Mouse (Mus musculus): ENCODE measurements at regions not wholly inside any gene's neighbourhood (a gene's known extent, or its start where the extent isn't known, plus 50 kb on each side); places are given as distances from the start of the nearest gene placed in this dataset.

- ATAC-seq (replicated peaks; ENCODE audit: low FRiP score) = no peak
Measured at GRCm38 (mm10) chr16:57863206-57863860, 108.8 kb upstream of the Col8a1 start.

DNA sequence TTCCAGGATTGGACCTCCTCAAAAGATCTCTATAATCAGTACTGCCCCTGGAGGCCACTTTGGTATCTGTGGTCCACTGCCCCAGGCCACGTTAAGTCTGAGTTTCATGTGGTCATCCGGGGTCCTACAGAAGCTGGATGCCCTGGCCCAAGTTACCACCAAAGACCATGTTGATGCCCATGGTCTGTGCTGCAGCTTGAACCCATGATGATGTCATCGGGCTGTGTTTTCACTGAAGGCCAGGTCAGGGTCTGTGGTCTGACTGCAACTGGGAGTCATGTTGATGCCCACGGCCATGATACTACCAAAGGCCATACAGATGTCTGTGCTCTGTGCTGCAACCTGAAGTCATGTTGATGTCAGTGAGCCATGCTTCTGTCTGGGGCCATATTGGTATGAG lies 122.3 kb upstream of the Col8a1 start:
- DNase-seq (ENCODE audit: low spot score) (no peak), ATAC-seq (replicated peaks; ENCODE audit: low FRiP score) (no peak)
- no peaks in the 10 kb centered on the region for H3K27me3 ChIP-seq (replicated peaks; ENCODE audit: control insufficient read depth, insufficient read depth, low read length)
- WGBS = 90% methylated on average over 4 of the region's 4 CpGs
- no peak overlapping the region for H3K9ac ChIP-seq (ENCODE audit: low read depth, low read length)
- H3K36me3 ChIP-seq (ENCODE audit: control insufficient read depth, insufficient read depth, low read length) = no peaks in the 10 kb centered on the region
- H3K4me3 ChIP-seq (ENCODE audit: low read depth, low read length) = no peak overlapping the region
- H3K9me3 ChIP-seq (ENCODE audit: control insufficient read depth, low read length) = no peaks in the 10 kb centered on the region
- no peak overlapping the region for H3K27ac ChIP-seq (ENCODE audit: low read depth, low read length)
- no peak overlapping the region for H3K4me2 ChIP-seq
- no peaks in the 10 kb centered on the region for H3K4me1 ChIP-seq (replicated peaks; ENCODE audit: control insufficient read depth, insufficient read depth, low read length)

More at GRCm38 (mm10) chr16:57863206-57863860, 108.8 kb upstream of the Col8a1 start:
- H3K27me3 ChIP-seq (replicated peaks; ENCODE audit: control insufficient read depth, insufficient read depth, low read length) = no peaks in the 10 kb centered on the region
- H3K36me3 ChIP-seq (ENCODE audit: control insufficient read depth, insufficient read depth, low read length) = no peaks in the 10 kb centered on the region
- no peak overlapping the region for H3K4me2 ChIP-seq
- no peak overlapping the region for H3K4me3 ChIP-seq (ENCODE audit: low read depth, low read length)
- WGBS = 79% methylated on average over 9 of the region's 9 CpGs
- H3K9ac ChIP-seq (ENCODE audit: low read depth, low read length) = no peak overlapping the region
- H3K4me1 ChIP-seq (replicated peaks; ENCODE audit: control insufficient read depth, insufficient read depth, low read length) = peaks cover 6% of the 10 kb centered on the region
- no peaks in the 10 kb centered on the region for H3K9me3 ChIP-seq (ENCODE audit: control insufficient read depth, low read length)
- DNase-seq (ENCODE audit: low spot score) = no peak
- H3K27ac ChIP-seq (ENCODE audit: low read depth, low read length) = no peak overlapping the region

GRCm38 (mm10) chr16:57881575-57882094 lies 127.1 kb upstream of the Col8a1 start:
- H3K4me1 ChIP-seq (replicated peaks; ENCODE audit: control insufficient read depth, insufficient read depth, low read length) = no peaks in the 10 kb centered on the region
- no peak overlapping the region for H3K27ac ChIP-seq (ENCODE audit: low read depth, low read length)
- no peak overlapping the region for H3K4me3 ChIP-seq (ENCODE audit: low read depth, low read length)
- no peaks in the 10 kb centered on the region for H3K36me3 ChIP-seq (ENCODE audit: control insufficient read depth, insufficient read depth, low read length)
- 70% methylated on average over 8 of the region's 8 CpGs for WGBS
- no peaks in the 10 kb centered on the region for H3K27me3 ChIP-seq (replicated peaks; ENCODE audit: control insufficient read depth, insufficient read depth, low read length)
- no peaks in the 10 kb centered on the region for H3K9me3 ChIP-seq (ENCODE audit: control insufficient read depth, low read length)
- no peak overlapping the region for H3K4me2 ChIP-seq
- no peak for ATAC-seq (replicated peaks; ENCODE audit: low FRiP score)
- DNase-seq (ENCODE audit: low spot score) = no peak
- no peak overlapping the region for H3K9ac ChIP-seq (ENCODE audit: low read depth, low read length)

GRCm38 (mm10) chr16:57888138-57888537 lies 133.6 kb upstream of the Col8a1 start:
- H3K27ac ChIP-seq (ENCODE audit: low read depth, low read length) = no peak overlapping the region
- H3K9me3 ChIP-seq (ENCODE audit: control insufficient read depth, low read length) = no peaks in the 10 kb centered on the region
- H3K4me1 ChIP-seq (replicated peaks; ENCODE audit: control insufficient read depth, insufficient read depth, low read length) = no peaks in the 10 kb centered on the region
- H3K36me3 ChIP-seq (ENCODE audit: control insufficient read depth, insufficient read depth, low read length) = no peaks in the 10 kb centered on the region
- no peak for ATAC-seq (replicated peaks; ENCODE audit: low FRiP score)
- H3K27me3 ChIP-seq (replicated peaks; ENCODE audit: control insufficient read depth, insufficient read depth, low read length) = no peaks in the 10 kb centered on the region
- H3K4me3 ChIP-seq (ENCODE audit: low read depth, low read length) = no peak overlapping the region
- WGBS = 78% methylated on average over 2 of the region's 2 CpGs
- H3K9ac ChIP-seq (ENCODE audit: low read depth, low read length) = no peak overlapping the region
- DNase-seq (ENCODE audit: low spot score) = no peak
- no peak overlapping the region for H3K4me2 ChIP-seq

DNA sequence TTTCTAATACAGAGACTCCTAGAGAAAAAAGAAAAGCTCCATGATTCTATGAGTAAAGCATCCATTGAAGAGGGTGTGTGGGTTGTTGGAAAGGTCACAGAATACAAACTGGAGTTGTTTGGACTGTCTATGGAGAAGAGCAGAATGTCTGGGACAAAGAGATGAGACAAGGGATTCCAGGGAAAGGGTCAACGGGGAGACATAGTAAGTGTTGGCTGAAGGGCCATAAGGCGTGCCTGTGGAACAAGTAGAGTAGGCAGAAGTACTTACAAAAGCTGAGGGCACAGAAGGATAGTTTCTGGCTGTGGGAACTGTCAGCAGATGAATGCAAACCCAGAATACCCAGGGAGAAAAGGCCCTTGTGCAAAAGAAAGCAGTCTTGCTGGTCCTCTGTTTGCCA lies 134.0 kb upstream of the Col8a1 start:
- H3K4me1 ChIP-seq (replicated peaks; ENCODE audit: control insufficient read depth, insufficient read depth, low read length) = no peaks in the 10 kb centered on the region
- H3K9ac ChIP-seq (ENCODE audit: low read depth, low read length) = no peak overlapping the region
- H3K4me3 ChIP-seq (ENCODE audit: low read depth, low read length) = no peak overlapping the region
- 79% methylated on average over 2 of the region's 2 CpGs for WGBS
- DNase-seq (ENCODE audit: low spot score) = no peak
- H3K9me3 ChIP-seq (ENCODE audit: control insufficient read depth, low read length) = no peaks in the 10 kb centered on the region
- no peak overlapping the region for H3K4me2 ChIP-seq
- H3K27ac ChIP-seq (ENCODE audit: low read depth, low read length) = no peak overlapping the region
- ATAC-seq (replicated peaks; ENCODE audit: low FRiP score) = no peak
- no peaks in the 10 kb centered on the region for H3K36me3 ChIP-seq (ENCODE audit: control insufficient read depth, insufficient read depth, low read length)
- H3K27me3 ChIP-seq (replicated peaks; ENCODE audit: control insufficient read depth, insufficient read depth, low read length) = no peaks in the 10 kb centered on the region

DNA sequence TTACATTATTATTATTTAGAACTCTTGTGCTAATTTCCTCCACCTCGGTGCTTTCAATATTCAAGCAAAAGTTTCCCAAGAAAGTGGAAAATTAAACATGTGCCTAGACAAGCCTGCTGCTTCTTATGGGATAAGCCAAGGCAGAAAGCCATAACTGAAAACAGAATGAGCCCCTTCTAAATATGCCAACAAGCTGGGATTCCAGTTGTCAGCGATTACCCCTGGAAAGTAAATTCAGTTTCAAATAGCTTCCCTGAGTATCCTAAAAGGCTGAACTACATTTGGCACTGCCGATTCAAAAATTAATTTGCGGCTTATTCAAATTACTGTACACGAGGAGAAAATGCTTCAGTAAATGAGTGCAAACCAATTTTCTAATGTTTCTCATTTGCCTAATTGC lies 135.6 kb upstream of the Col8a1 start:
- no peaks in the 10 kb centered on the region for H3K27me3 ChIP-seq (replicated peaks; ENCODE audit: control insufficient read depth, insufficient read depth, low read length)
- H3K9me3 ChIP-seq (ENCODE audit: control insufficient read depth, low read length) = no peaks in the 10 kb centered on the region
- H3K36me3 ChIP-seq (ENCODE audit: control insufficient read depth, insufficient read depth, low read length) = no peaks in the 10 kb centered on the region
- no peak overlapping the region for H3K9ac ChIP-seq (ENCODE audit: low read depth, low read length)
- ATAC-seq (replicated peaks; ENCODE audit: low FRiP score) (no peak), DNase-seq (ENCODE audit: low spot score) (no peak)
- no peak overlapping the region for H3K4me2 ChIP-seq
- H3K4me1 ChIP-seq (replicated peaks; ENCODE audit: control insufficient read depth, insufficient read depth, low read length) = no peaks in the 10 kb centered on the region
- no peak overlapping the region for H3K27ac ChIP-seq (ENCODE audit: low read depth, low read length)
- no peak overlapping the region for H3K4me3 ChIP-seq (ENCODE audit: low read depth, low read length)
- 81% methylated on average over 5 of the region's 5 CpGs for WGBS

GRCm38 (mm10) chr16:57893111-57893510 lies 138.6 kb upstream of the Col8a1 start:
- Histone ChIP-seq H3K36me3 (ENCODE audit: control insufficient read depth, insufficient read depth, low read length) (no peaks in the 10 kb centered on the region), H3K27me3 (replicated peaks; ENCODE audit: control insufficient read depth, insufficient read depth, low read length) (no peaks in the 10 kb centered on the region), H3K4me2 (no peak overlapping the region), H3K4me1 (replicated peaks; ENCODE audit: control insufficient read depth, insufficient read depth, low read length) (no peaks in the 10 kb centered on the region), H3K9me3 (ENCODE audit: control insufficient read depth, low read length) (no peaks in the 10 kb centered on the region), H3K4me3 (ENCODE audit: low read depth, low read length) (no peak overlapping the region), H3K9ac (ENCODE audit: low read depth, low read length) (no peak overlapping the region), H3K27ac (ENCODE audit: low read depth, low read length) (no peak overlapping the region)
- 65% methylated on average over 2 of the region's 2 CpGs for WGBS
- DNase-seq (ENCODE audit: low spot score) = no peak
- ATAC-seq (replicated peaks; ENCODE audit: low FRiP score) = no peak

DNA sequence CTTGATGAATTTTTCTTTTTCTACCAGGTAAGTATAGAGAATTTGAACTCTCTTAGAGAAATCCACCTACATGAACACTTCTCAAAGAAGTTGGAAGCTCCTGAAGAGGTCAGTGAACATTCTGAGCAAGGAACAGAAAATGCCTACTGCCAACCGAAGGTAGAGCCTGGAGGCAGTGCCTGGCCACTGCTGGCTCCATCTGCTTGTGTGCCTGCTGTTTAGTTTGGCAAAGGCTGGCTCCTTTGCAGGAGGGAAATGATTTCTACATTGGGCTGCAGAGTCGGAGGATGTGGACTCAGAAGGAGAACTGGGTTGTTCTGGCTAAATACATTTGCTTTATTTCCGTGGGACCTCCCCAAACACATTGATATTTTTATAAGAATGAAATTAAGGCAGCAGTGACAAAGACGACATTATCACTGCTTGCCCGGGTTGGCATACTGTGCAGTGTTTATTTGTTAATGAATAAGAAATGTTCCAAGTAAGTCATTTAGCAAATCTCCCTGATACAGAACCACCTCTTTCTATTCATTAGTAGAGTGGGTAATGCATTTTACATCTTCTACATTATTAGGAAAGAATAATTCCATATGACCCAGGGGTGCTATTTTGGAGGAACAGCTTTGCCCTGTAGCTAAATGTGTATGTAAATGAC lies 139.3 kb upstream of the Col8a1 start:
- Histone ChIP-seq H3K36me3 (ENCODE audit: control insufficient read depth, insufficient read depth, low read length) (no peaks in the 10 kb centered on the region), H3K9me3 (ENCODE audit: control insufficient read depth, low read length) (no peaks in the 10 kb centered on the region), H3K9ac (ENCODE audit: low read depth, low read length) (no peak overlapping the region), H3K4me1 (replicated peaks; ENCODE audit: control insufficient read depth, insufficient read depth, low read length) (no peaks in the 10 kb centered on the region), H3K4me3 (ENCODE audit: low read depth, low read length) (no peak overlapping the region), H3K27me3 (replicated peaks; ENCODE audit: control insufficient read depth, insufficient read depth, low read length) (no peaks in the 10 kb centered on the region), H3K4me2 (no peak overlapping the region), H3K27ac (ENCODE audit: low read depth, low read length) (no peak overlapping the region)
- no peak for DNase-seq (ENCODE audit: low spot score)
- ATAC-seq (replicated peaks; ENCODE audit: low FRiP score) = no peak
- 79% methylated on average over 5 of the region's 5 CpGs for WGBS

- Histone ChIP-seq H3K4me3 (ENCODE audit: low read depth, low read length) (no peak overlapping the region), H3K36me3 (ENCODE audit: control insufficient read depth, insufficient read depth, low read length) (no peaks in the 10 kb centered on the region), H3K4me2 (no peak overlapping the region), H3K4me1 (replicated peaks; ENCODE audit: control insufficient read depth, insufficient read depth, low read length) (no peaks in the 10 kb centered on the region), H3K9me3 (ENCODE audit: control insufficient read depth, low read length) (no peaks in the 10 kb centered on the region), H3K27me3 (replicated peaks; ENCODE audit: control insufficient read depth, insufficient read depth, low read length) (no peaks in the 10 kb centered on the region), H3K27ac (ENCODE audit: low read depth, low read length) (no peak overlapping the region), H3K9ac (ENCODE audit: low read depth, low read length) (no peak overlapping the region)
- DNase-seq (ENCODE audit: low spot score) = no peak
- 81% methylated on average over 4 of the region's 4 CpGs for WGBS
- ATAC-seq (replicated peaks; ENCODE audit: low FRiP score) = no peak
Measured at GRCm38 (mm10) chr16:57901006-57901405, 146.5 kb upstream of the Col8a1 start.

Data from liver, embryonic 11.5 days (tissue).